Mouse (Mus musculus) T-helper 2 cell (primary cell): ENCODE results near the gene 1700003F12Rik.

Experiments used
- in situ Hi-C: fragments of 300-600 bp; cut with MboI, MseI; formaldehyde crosslinking; loops from one replicate; pipeline ENCODE4 v1.15.1; 2025; ENCODE audit warnings: high pct_unique_total_duplicates

The 1700003F12Rik gene

DNA sequence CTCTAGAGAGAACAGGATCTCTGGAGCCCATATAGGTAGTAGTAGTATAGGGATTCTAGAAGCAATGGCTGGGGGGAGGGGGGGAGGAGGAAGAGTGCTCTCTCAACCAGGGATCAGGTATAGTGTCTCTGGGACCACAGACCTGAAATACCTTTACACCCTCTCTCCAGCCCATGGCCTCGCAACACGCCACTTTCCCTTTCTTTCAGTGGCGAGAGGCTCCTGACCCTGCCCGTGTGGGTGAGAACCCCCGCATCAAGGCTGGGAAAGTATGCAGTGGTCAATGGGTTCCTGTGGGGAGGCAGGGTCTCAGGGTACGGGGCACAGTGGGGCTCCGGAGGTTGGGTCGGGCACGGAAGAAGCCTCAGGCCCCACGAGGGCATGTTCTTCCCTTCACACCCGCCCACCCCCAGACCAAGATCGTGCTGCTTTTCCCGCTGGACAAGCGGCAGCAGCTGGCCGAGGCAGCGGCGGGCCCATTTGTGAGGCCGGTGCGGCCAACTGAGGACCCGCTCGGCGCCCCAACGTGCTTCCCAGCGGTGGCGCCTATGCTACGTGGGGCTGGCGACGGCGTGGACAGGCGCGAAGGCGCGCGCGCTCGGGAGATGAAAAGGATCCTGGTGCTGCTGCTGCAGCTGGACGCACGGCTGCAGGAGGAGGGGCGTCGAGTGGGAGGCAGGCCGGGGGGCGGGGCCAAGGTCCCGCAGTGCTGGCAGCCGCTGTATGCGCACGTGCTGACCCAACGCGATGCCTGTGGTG is 2.4 kb downstream of the 1700003F12Rik start:
- in situ Hi-C loops: no loop called here

DNA sequence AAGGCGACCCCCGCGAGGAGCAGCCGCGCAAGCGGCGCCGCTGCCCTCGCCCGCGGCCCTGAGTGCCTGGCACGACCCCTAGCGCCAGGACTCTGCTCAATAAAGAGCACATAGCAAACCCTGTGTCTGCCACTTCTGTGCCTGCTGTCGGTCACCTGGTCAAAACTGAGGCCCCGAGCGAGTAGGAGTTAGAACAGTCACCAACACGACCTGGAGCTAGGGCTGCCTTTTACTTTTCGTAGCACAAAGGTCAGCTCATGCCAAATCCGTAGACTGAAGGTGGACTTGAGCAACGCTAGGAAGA is 3.0 kb downstream of the 1700003F12Rik start:
- in situ Hi-C loops: no loop called here

DNA sequence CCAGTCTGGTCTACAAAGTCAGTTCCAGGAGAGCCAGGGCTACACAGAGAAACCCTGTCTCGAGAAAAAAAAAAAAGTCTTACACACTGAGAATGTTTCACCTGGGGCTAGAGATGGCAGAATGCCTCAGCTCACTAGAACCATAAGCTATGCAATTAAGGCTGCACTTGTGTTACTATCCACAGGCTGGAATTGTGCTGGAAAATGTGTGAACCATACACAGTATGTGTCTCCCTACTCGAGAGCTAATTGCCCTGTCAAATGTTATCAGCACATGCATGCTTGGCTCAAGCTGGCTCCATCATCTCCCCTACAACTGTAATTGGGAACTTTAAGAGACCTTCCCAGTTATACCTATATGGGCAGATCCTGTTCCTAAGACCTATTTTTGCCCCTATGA is 4.1 kb downstream of the 1700003F12Rik start:
- in situ Hi-C loops: no loop called here

DNA sequence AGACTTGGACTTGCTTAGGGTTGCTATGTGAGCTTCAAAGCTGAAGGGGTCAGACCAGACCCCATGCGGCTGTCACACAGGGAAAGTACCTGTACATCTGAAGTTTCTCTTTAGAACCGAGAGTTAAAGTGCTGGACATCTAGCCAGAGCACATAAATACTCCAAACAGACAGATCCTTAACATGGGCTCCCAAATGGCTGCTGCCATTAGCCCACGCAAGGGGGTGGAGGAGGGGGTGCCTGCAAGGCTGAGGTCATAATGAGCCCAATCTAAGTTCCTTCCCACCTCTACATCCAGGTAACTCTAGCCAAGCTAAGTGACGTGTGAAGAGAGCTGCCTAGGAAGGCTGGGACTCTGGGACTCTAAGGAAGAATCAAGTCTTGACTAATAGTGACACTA is 4.6 kb downstream of the 1700003F12Rik start, which contains the start of gene Actl10:
Gene Actl10 (plus strand): TSS at position 301 of the 400 bp plus-strand sequence.
- in situ Hi-C loops: no loop called here

DNA sequence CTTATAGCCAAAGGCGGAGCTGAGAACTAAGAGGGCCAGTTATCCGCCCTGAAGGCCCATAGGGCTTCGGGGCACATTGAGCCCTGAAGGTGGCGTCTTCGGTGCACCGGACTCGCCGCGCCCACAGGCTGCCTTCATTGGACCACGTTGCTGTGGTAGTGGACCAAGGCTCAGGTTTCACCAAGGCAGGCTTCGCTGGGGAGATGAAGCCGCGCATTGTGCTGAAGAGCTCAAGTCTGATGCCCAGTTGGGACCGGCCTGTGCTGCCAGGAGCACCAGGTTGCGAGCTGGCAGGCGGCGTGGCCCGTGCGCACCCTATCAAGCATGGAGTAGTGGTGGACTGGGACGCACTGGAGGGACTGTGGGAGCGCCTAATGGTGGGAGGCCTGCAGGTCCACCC is 5.0 kb downstream of the 1700003F12Rik start:
- in situ Hi-C loops: no loop called here

DNA sequence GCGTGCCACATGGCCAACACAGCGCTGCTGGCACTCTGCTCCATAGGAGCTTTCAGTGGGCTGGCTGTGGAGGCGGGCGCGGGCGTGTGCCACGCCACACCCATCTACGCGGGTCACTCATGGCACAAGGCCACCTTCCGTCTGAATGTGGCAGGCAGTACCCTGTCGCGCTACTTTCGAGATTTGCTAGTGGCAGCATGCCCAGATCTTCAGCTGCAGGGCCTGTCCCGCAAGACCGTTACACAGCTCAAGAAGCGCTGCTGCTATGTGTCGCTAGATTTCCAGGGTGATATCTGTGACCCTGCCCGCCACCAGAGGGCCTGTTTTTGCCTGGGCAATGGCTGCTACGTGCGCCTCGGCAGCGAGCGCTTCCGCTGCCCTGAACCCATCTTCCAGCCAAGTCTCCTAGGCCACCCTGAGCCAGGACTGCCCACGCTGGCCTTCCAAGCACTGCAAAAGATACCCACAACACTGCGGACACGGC is 5.6 kb downstream of the 1700003F12Rik start:
- in situ Hi-C loops: no loop called here

DNA sequence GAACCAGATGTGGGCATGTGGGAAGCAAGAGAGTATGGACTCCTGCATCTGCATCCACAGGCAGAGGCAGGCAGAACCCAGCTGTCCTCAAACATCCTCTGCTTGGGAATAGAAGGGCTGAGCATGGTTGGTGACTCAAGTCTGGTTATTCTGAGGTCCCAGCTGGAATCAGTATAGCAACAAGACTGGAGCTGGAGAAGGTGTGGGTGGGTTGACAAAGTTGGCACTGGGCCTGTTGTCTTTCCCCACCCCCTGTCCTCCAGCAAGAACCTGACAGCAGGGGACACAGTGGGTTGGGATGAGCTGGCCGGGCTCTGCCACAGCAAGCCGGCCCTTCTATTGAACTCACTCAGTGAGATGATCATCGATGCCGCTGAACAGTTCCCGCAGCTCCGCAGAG is 8.3 kb downstream of the 1700003F12Rik start:
- in situ Hi-C loops: no loop called here

DNA sequence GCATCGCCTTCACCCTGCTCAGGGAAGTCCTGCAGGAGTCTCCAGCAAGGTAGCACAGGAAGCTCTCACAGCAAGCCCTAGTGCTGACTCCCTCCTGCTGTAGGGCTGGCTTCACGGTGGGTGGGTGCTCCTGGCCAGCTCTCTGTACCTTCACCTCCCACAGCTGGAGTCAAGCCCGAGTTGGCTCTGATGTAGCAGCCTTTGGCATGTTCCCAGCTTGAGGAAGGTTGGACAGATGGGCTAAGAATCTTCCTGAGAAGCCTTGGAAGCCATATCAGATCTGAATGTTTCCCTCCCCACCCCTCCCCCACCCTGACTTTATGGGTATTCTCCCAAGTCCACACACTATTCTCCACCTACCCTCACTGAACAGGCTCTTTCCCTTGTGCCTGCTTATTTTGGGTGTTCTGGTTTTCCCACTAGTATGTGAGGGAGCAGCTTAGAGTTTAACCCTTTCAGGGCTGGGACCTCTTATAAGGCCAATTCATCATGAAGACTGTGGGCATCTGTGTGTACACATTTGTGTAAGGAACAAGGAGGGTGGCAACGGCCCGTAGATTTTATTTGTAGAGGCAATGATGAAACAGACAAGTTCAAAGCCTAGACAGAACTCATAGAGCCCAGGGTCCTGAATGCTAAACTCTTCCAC is 10.4 kb downstream of the 1700003F12Rik start:
- in situ Hi-C loops: no loop called here

DNA sequence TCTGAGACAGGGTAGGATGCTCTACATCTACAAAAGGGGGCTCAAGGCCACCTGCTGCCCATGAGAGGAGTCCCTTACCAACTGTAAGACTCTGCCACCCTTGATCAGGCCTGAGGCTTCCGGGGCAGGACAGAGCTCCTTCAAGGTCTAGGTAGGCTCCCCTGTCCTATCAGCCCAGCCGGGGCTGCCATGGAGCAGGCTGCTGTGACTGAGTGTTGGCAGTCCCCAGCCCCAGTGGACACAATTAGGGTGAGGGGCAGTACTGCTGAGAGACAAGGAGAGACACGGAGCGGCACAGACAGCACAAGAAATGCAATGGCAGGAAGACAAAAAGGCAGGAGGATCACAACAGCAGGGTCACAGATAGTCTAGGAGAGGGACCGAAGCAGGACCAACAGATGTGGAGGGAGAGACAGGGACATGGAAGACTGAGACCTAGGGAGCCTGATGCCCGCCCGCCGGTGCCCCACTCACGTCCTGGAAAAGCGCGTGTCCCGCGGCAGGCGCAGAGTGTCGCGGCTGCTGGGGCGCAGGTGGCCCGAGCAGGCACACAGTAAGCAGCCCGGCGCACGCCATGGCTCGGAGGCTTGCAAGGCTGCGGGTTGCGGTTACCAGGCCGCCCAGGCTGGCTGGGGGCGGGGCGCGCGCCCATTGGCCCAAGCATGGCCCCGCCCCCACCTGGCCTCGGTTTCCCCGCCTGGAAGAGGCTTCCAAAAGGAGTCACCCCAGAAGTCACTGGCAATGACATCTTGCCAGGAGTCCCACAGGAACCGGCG is 11.6 kb downstream of the 1700003F12Rik start, which contains the start of gene Necab3:
Gene Necab3 (minus strand): TSS at position 627 of the 776 bp plus-strand sequence.
- in situ Hi-C loops: no loop called here

DNA sequence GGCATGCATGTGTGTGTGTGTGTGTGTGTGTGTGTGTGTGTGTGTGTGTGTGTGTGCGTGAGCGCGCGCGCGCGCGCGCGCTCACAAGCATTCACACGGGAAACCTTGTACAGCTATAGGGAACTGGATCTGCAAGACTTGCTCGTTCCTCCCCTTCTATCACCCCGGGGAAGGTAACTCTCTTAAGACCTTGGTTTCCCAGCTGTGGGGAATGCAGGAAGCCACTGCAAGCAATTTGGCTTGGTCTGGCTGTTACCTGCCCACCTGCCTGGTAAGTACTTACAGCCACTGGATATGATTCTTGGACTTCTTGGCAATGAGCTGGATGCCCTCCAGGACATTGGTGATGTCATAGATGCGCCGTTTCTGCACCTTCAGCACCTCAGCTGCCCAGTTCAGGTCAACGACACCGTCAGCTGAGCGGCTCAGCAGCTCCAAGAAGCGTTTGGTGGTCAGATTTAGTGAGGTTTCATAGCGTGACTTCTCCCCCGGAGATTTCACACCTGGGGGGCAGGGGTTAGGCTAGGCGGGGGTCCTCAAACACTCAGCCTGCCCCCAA is 16.8 kb downstream of the 1700003F12Rik start:
- in situ Hi-C loops: no loop called here

DNA sequence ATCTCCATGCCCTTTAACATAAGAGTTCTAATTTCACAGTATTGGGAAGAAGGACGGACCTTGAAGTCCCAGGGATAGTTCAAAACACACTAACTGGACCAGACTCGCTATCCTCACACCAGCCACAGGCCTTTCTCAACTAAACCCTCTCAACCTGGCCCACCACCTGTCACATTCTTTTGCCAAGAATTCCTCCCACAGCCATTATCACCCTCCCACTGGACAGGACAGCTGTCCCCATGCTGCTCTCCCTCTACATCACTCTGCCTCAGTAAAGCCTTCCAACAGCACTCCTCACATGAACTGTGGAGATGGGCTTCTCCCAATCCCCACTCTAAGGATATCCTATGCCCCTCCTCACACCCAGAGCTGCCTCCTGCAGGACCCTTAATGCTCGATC is 18.7 kb downstream of the 1700003F12Rik start:
- in situ Hi-C loops: no loop called here

DNA sequence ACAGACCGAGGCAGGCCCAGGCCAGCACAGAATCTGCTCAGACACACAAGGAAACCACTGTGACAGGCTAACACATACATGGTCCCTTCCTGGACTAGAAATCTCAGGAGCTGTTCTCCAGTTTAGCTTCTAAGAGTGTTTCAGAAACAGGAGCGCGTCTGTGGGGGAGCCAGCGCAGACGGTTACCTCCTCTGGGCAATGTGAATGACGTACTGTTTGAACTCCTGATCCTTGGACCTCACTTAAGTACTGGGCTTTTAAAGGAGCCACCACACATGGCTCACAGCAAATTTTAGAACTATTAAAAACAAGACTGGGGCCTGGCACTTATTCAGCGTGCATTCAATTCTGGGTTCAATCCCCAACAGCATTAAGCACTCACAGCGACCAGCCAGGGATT is 19.8 kb downstream of the 1700003F12Rik start:
- in situ Hi-C loops: no loop called here

DNA sequence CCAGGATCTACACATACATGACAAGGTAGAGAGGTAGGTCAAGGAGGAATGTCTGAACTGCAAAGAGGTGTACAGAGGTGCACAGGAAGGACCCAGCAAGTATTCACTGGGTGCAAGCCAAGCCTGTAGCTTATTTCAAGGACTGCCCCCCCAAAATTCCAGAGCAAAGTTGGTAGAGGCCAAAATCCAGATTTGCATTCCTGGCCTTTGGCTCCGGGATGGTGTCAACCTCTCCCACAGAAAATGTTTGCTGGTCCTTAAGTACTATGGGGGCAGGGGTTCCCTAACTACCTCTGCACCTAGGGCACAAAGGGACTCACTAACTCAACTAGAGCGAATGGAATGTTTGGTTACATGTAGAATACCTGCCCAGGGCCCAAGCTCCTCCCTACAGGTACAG is 20.9 kb downstream of the 1700003F12Rik start:
- in situ Hi-C loops: no loop called here

DNA sequence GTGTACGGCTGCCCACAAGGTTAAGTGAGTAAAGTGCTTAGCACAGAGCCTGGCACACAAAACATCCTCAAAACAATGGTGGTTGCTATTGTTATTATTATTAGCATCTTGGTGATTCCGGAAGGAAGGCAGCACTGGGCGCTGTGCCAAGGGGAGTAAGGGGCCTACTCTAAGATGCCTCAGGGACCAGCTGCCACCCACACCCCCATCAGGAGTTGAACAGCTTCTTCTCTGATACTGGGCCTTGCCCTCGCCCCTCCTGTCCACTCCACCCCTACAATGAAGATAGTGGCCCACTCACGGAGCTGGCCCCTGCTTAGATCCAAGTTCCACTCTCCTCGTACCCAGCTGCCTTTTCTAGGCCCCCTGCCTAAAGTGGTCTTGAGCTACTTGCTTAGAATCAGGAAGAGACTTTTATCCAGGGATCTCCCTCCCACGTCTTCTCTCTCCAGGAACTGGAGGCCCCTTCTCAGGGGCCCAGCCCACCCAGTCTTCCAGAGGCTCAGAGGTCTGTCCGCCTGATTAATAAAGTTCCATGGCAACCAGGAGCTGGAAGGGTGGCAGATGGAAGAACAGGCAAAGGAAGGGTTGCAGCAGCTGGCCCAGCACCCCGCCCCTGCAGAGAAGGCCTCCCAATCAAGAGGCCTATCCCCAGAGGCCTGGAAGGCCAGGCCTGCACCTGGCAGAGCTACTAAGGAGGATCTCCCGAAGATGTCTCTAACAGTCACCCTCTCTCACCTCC is 21.6 kb downstream of the 1700003F12Rik start:
- in situ Hi-C loops: no loop called here

DNA sequence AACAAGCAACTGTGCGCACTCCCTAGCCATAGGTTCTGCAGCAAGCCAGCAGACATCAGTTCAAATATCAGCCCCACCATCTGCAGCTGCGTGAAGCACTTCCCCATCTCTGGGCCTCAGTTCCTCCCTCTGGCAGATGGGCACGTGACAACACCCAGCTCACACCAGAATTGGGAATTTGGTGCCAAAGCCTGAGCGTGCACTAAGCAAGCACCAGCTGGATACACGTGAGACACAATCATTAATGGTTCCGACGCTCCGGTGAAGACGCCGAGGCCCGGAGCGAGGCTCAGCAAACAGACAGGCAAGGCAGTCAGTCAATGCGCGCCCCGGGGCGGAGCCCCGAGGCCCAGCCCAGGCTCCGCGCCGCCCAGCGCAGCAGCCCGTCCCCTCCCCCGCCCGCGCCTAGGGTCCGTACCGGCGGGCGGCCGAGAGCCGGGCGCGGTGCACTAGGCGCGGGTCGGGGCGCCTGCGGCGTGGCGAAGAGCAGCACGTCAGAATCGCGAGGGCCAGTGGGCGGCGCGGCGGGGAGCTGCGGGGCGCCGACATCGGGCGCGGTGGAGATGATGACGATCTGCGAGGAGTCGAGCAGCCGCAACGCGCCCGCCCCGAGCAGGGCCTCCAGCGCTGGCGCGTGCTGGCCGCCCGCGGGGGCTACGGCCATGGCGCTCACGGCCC is 22.3 kb downstream of the 1700003F12Rik start:
- in situ Hi-C loops: no loop called here

DNA sequence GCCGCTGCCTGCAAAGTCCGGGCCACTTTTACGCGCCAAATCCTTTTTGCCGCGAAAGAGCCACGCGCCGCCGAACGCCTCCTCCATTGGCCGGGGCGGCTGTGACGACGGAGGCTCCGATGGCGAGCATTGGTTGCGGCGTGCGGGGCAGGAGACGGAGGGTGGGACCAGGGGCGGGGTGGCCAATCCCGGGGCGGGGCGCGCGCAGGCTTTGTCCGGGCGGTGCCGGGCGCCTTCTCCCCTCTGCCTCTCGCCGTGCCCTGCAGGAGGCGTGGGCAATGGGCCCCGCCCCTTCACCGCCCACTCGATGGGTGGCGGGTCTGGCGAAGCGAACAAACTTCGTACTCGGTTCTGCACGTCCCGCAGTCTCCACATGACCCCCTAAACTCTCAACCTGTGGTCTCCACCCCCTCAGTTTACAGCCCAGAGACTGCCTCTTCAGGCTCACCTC is 23.0 kb downstream of the 1700003F12Rik start, which contains the start of gene E2f1:
Gene E2f1 (minus strand): TSS at position 57 of the 451 bp plus-strand sequence.
- in situ Hi-C loops: no loop called here

DNA sequence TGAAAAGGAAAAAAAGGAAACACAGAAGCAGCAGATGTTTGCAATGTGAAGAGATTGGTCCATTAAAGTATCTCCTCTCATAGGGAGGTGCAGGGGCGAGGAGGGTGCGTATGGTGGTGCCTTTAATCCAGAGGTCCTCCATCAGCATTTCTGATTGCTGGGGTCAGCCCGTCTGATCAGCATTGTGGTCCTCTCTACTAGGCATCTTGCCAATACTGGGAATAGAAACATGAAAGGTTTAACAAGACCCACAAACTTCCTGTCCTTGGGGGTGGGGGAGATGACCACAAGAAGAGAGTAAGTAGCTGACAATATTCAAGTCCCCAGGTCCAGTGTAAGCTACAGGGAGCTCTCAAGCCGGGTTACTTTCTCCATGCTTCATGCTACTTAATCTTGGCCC is 23.8 kb downstream of the 1700003F12Rik start:
- in situ Hi-C loops: no loop called here

DNA sequence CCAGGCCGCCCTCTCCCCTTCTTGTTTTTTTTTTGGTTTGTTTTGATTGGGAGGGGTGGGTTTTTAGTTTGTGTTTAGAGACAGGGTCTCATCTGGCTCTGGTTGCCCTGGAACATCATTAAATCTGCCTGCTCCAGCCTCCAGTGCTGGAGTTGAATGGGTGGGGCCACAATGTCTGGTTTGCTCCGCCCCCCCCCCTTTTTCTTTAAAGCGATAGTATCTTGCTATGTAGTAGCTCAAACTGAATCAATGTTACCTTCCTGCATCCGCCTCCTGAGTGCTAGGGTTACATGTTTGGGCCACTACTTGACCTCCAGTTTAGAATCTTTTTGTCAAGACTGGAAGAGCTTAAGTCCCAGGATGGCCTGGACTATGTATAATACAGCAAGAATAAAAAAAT is 24.4 kb downstream of the 1700003F12Rik start:
- in situ Hi-C loops: no loop called here

DNA sequence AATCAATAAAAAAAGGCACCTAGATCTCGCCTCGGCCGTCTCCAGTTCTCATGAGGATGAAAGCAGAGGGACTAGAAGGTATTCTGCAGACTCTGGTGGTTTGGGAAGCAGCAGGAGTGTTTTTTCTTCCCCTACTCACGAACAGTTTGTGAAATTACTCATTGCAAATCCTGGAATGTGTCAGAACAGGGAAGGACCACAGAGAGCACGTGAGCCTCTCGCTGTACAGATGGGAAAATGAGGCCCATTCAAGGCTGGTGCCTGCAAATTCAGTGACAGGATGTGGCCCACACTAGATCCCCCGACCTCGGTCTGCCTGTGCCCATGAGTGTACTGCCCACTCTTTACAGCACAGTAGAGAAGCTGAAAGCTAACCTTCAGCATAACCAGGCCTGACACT is 25.1 kb downstream of the 1700003F12Rik start:
- in situ Hi-C loops: no loop called here

DNA sequence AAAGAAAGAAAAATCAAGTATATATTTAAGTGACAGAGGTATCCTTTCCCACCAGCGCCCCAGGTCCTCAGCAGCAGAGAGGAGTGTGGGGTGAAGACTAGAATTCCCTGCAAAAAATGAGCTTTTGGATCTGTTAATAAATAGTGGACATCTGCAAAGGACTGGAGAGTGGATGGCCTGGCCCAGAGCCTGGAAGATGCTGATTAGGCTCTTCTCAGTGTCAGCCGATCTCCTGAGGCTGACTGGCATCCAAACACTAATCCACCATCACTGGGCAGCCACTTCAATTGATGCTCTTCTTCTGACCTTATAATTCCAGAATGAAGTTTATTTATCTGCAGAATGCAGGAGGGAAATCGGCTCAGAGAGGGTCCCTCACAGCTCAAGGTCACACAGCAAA is 26.1 kb downstream of the 1700003F12Rik start:
- in situ Hi-C loops: no loop called here

DNA sequence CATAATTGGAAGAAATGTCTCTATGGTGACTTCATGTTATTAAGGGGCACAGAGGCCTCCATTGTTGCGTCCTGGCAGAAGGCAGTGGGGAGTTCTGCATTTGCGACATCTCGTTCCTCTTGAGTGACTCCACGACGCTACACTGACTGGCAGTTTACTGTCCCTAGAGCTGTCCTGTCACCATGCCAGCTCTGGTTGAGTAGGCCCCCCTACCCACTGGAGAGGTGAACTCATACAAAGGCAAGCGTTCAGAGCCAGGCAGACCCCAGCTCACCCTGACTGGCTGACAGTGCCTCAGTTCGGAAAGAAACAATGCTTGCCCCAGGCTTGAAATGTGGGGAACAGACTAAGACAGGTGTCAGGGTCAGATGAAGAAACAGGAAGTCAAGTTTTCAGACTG is 27.4 kb downstream of the 1700003F12Rik start:
- in situ Hi-C loops: no loop called here
